Mouse (Mus musculus) testis, adult 2 months (tissue): ENCODE measurements around the gene Rnf25. TPM values are rescaled to one million over a fixed set of nuclear protein-coding genes. Genes with fewer than 3 reads are reported as not detected.

ENCODE experiments used
- H3K27ac ChIP-seq: fragments of 200-500 bp; 2 replicates; pipeline ENCODE4 v1.5.1; 2012; ENCODE audit warnings: low read depth, low read length; ENCODE audit not compliant: control insufficient read depth, insufficient read depth
- H3K27me3 ChIP-seq: fragments of 200-500 bp; 2 replicates; pipeline ENCODE4 v1.6.1; 2012; ENCODE audit warnings: mild to moderate bottlenecking, low read length, moderate library complexity; ENCODE audit not compliant: control insufficient read depth, insufficient read depth
- H3K36me3 ChIP-seq: fragments of 200-500 bp; 2 replicates; pipeline ENCODE4 v1.6.1; 2012; ENCODE audit warnings: mild to moderate bottlenecking, low read length; ENCODE audit not compliant: control insufficient read depth, insufficient read depth
- H3K4me1 ChIP-seq: fragments of 200-500 bp; 2 replicates; pipeline ENCODE4 v1.6.1; 2012; ENCODE audit warnings: low read length; ENCODE audit not compliant: control insufficient read depth, insufficient read depth
- H3K4me3 ChIP-seq: fragments of 200-500 bp; 2 replicates; pipeline ENCODE4 v1.5.1; 2012; ENCODE audit warnings: low read depth, mild to moderate bottlenecking, low read length, moderate library complexity, mixed read lengths; ENCODE audit not compliant: control insufficient read depth
- CTCF ChIP-seq: fragments of 200-500 bp; IDR thresholded peaks from 2 replicates; pipeline ENCODE4 v1.5.1; 2012; ENCODE audit warnings: low read depth, mild to moderate bottlenecking, inconsistent platforms, low read length, moderate library complexity; ENCODE audit not compliant: control insufficient read depth, insufficient read depth, insufficient replicate concordance
- POLR2A ChIP-seq: fragments of 200-500 bp; IDR thresholded peaks from 2 replicates; pipeline ENCODE4 v1.6.1; 2012; ENCODE audit warnings: low read depth, mild to moderate bottlenecking, inconsistent platforms, low read length, moderate library complexity; ENCODE audit not compliant: control insufficient read depth
- polyA plus RNA-seq: library from polyadenylated mRNA; depleted of rRNA; stranded (reverse); fragments of >200 nt; gene quantifications from 2 replicates; pipeline ENCODE4 v1.2.3, GENCODE M21; 2012

The Rnf25 gene
- polyA plus RNA-seq, 1 experiment, result 194 TPM

- no peaks in the 10 kb centered on the region for H3K4me1 ChIP-seq
- TF ChIP-seq CTCF, result no peak
- TF ChIP-seq POLR2A, result no peak
- H3K36me3 ChIP-seq, result peaks cover 2% of the 10 kb centered on the region; the same call in 1 of the 2 replicates
- H3K27me3 ChIP-seq, result no peaks in the 10 kb centered on the region
- H3K27ac ChIP-seq, result peak overlapping the region; percentile 74
- peak overlapping the region; percentile 90 for H3K4me3 ChIP-seq
Observed at GRCm38 (mm10) chr1:74600501-74601266, 513 bp downstream of the Rnf25 start.

GRCm38 (mm10) chr1:74594434-74594833, 6.8 kb downstream of the Rnf25 start:
- Histone ChIP-seq H3K4me1 (no peaks in the 10 kb centered on the region), H3K36me3 (peaks cover 2% of the 10 kb centered on the region; the same call in 1 of the 2 replicates), H3K27me3 (no peaks in the 10 kb centered on the region), H3K4me3 (no peak overlapping the region), H3K27ac (peak overlapping the region; percentile 16; the same call in 1 of the 2 replicates)
- TF ChIP-seq CTCF, result no peak
- TF ChIP-seq POLR2A, result no peak

GRCm38 (mm10) chr1:74587773-74588445, 13.3 kb downstream of the Rnf25 start, which contains the start of the genes Zfp142 and Bcs1l:
Gene Zfp142, minus strand, starts transcription at chr1:74588246.
Gene Bcs1l, plus strand, starts transcription at chr1:74588289.
- Histone ChIP-seq H3K4me1 (peaks cover 6% of the 10 kb centered on the region; the same call in 1 of the 2 replicates), H3K27me3 (no peaks in the 10 kb centered on the region), H3K27ac (peak within 1 kb of the TSS; percentile 90), H3K4me3 (peak within 1 kb of the TSS; percentile 99), H3K36me3 (no peaks in the 10 kb centered on the region)
- no peak; the same call in 1 of the 2 replicates for TF ChIP-seq POLR2A
- TF ChIP-seq CTCF, result no peak

- H3K4me1 ChIP-seq, result peaks cover 6% of the 10 kb centered on the region; the same call in 1 of the 2 replicates
- H3K36me3 ChIP-seq, result no peaks in the 10 kb centered on the region
- H3K27ac ChIP-seq, result peak overlapping the region; percentile 90
- H3K27me3 ChIP-seq, result no peaks in the 10 kb centered on the region
- peak overlapping the region; percentile 99 for H3K4me3 ChIP-seq
- TF ChIP-seq POLR2A, result no peak
- no peak for TF ChIP-seq CTCF
Observed at GRCm38 (mm10) chr1:74587233-74587772, 13.9 kb downstream of the Rnf25 start.

- Histone ChIP-seq H3K4me3 (no peak overlapping the region), H3K36me3 (no peaks in the 10 kb centered on the region), H3K27me3 (no peaks in the 10 kb centered on the region), H3K4me1 (peaks cover 6% of the 10 kb centered on the region; the same call in 1 of the 2 replicates), H3K27ac (no peak overlapping the region)
- TF ChIP-seq POLR2A (no peak), CTCF (no peak)
Observed at GRCm38 (mm10) chr1:74584616-74585398, 16.4 kb downstream of the Rnf25 start.

GRCm38 (mm10) chr1:74582621-74583020, 18.6 kb downstream of the Rnf25 start:
- TF ChIP-seq CTCF, result no peak
- no peak for TF ChIP-seq POLR2A
- Histone ChIP-seq H3K27ac (no peak overlapping the region), H3K27me3 (no peaks in the 10 kb centered on the region), H3K36me3 (peaks cover 5% of the 10 kb centered on the region), H3K4me3 (no peak overlapping the region), H3K4me1 (peaks cover 6% of the 10 kb centered on the region; the same call in 1 of the 2 replicates)
